Mouse (Mus musculus) bone marrow macrophage, adult 2 months (primary cell): ENCODE data around the gene Myl9.

Experiments
- CTCF ChIP-seq: IDR thresholded peaks from 2 replicates; pipeline ENCODE4 v1.5.1; 2012; ENCODE audit warnings: low read depth, mild to moderate bottlenecking, low read length, moderate library complexity
- POLR2A ChIP-seq: IDR thresholded peaks from 2 replicates; pipeline ENCODE4 v1.6.1; 2012; ENCODE audit warnings: mild to moderate bottlenecking, low read depth, low read length, borderline replicate concordance

DNA sequence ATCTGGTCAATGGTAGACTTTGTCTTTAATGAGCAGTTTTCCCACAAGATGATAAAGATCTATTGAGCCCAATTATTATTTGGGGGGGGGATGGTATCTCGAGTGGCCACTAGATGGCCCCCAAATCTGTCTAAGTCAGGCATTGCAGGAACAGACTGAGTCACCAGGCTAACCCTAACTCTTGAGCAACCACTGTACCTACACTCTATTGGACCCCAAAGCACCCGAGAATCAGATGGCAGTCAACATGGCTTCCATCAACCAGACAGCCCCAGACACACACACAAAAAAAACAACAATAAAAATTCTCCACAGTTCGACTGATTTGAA is 12.5 kb downstream of the Myl9 start:
- TF ChIP-seq CTCF, result peak; percentile 50
- TF ChIP-seq POLR2A, result no peak
